Mouse (Mus musculus) limb, embryonic 14.5 days (tissue): ENCODE results near the gene Rara. TPM values are rescaled to one million over a fixed set of nuclear protein-coding genes. Genes with fewer than 3 reads are reported as not detected.

Experiments
- ATAC-seq: fragments of 200-750 bp; cut with Nextera tagmentation; 2 replicates; pipeline ENCODE4 v1.8.0; 2017; ENCODE audit warnings: low read depth, moderate number of reproducible peaks, moderate TSS enrichment; ENCODE audit not compliant: low FRiP score
- DNase-seq: peaks from one replicate; pipeline ENCODE4 v3.0.0-alpha.2; 2015; ENCODE audit warnings: low spot score
- H3K27ac ChIP-seq: fragments of 300-500 bp; sonication (generic); replicated peaks from 2 replicates; pipeline ENCODE4 v1.5.1; 2014; ENCODE audit warnings: low read depth, mild to moderate bottlenecking, low read length, moderate library complexity, mixed read lengths
- H3K27me3 ChIP-seq: fragments of 300-500 bp; sonication (generic); 2 replicates; pipeline ENCODE4 v1.6.1; 2014; ENCODE audit warnings: low read length, mixed read lengths; ENCODE audit not compliant: control insufficient read depth, insufficient read depth
- H3K36me3 ChIP-seq: fragments of 300-500 bp; sonication (generic); 2 replicates; pipeline ENCODE4 v1.6.1; 2014; ENCODE audit warnings: mild to moderate bottlenecking, low read length, moderate library complexity, mixed read lengths; ENCODE audit not compliant: control insufficient read depth, insufficient read depth
- H3K4me1 ChIP-seq: fragments of 300-500 bp; sonication (generic); 2 replicates; pipeline ENCODE4 v1.6.1; 2014; ENCODE audit warnings: antibody characterized with exemption, low read length, mixed read lengths; ENCODE audit not compliant: control insufficient read depth, insufficient read depth
- H3K4me2 ChIP-seq: fragments of 300-500 bp; sonication (generic); replicated peaks from 2 replicates; pipeline ENCODE4 v1.6.1; 2014; ENCODE audit warnings: low read depth, mild to moderate bottlenecking, low read length, moderate library complexity; ENCODE audit not compliant: severe bottlenecking
- H3K4me3 ChIP-seq: fragments of 300-500 bp; sonication (generic); replicated peaks from 2 replicates; pipeline ENCODE4 v1.5.1; 2014; ENCODE audit warnings: low read length
- H3K9ac ChIP-seq: fragments of 300-500 bp; sonication (generic); 2 replicates; pipeline ENCODE4 v1.6.1; 2014; ENCODE audit warnings: mild to moderate bottlenecking, low read depth, low read length, moderate library complexity; ENCODE audit not compliant: severe bottlenecking
- H3K9me3 ChIP-seq: fragments of 300-500 bp; sonication (generic); 2 replicates; pipeline ENCODE4 v1.6.1; 2016; ENCODE audit warnings: low read length; ENCODE audit not compliant: control insufficient read depth
- POLR2A ChIP-seq: fragments of 200-500 bp; IDR thresholded peaks from 2 replicates; pipeline ENCODE4 v1.8.0; 2012; ENCODE audit warnings: inconsistent platforms, mild to moderate bottlenecking, moderate library complexity, borderline replicate concordance; ENCODE audit not compliant: insufficient read depth, insufficient read length; ENCODE audit errors: extremely low read depth
- WGBS: fragments of 180-500 bp; shearing (Covaris S2); extraction: QIAGEN DNeasy Blood & Tissue Kit; methylation state at CpG from one replicate; pipeline ENCODE4 v1.1.7; 2014; 5-methylcytosine and 5-hydroxymethylcytosine counted together
- polyA plus RNA-seq, 2 experiments: library from polyadenylated mRNA; depleted of rRNA in 1 of 2; stranded (reverse) in 1 of 2; unstranded in 1 of 2; fragments of >200 nt; fragmentation: Nextera tagmentation in 1 of 2; extraction: Ambion mirVana in 1 of 2; gene quantifications; 2 replicates each; pipeline versions ENCODE4 v1.2.1 to v1.2.3; 2012 to 2014

The Rara gene
- polyA plus RNA-seq, 2 experiments = 39.8 to 52.4 TPM

- Histone ChIP-seq H3K27ac (no peak overlapping the region), H3K36me3 (peaks cover 69% of the 10 kb centered on the region), H3K4me2 (no peak overlapping the region), H3K4me1 (peaks cover 5% of the 10 kb centered on the region; the same call in 1 of the 2 replicates), H3K9ac (no peak overlapping the region), H3K4me3 (no peak overlapping the region), H3K9me3 (no peaks in the 10 kb centered on the region), H3K27me3 (no peaks in the 10 kb centered on the region)
- ATAC-seq = no peak
- DNase-seq = no peak
- WGBS = 94% methylated on average over 6 of the region's 6 CpGs
- TF ChIP-seq POLR2A = no peak
These were observed 92.2 kb downstream of the Rara start for GRCm38 (mm10) chr11:99019844-99020243.

GRCm38 (mm10) chr11:99022384-99022933 lies 94.8 kb downstream of the Rara start:
- Histone ChIP-seq H3K27ac (no peak overlapping the region), H3K4me2 (peak overlapping the region; percentile 63), H3K27me3 (no peaks in the 10 kb centered on the region), H3K4me3 (peak overlapping the region; percentile 69), H3K4me1 (peaks cover 5% of the 10 kb centered on the region; the same call in 1 of the 2 replicates), H3K9ac (no peak overlapping the region), H3K9me3 (no peaks in the 10 kb centered on the region), H3K36me3 (peaks cover 43% of the 10 kb centered on the region)
- ATAC-seq (no peak), DNase-seq (no peak)
- WGBS = 74% methylated on average over 5 of the region's 5 CpGs
- TF ChIP-seq POLR2A = no peak

GRCm38 (mm10) chr11:99023094-99023493 lies 95.5 kb downstream of the Rara start:
- ATAC-seq (no peak), DNase-seq (no peak)
- Histone ChIP-seq H3K9me3 (no peaks in the 10 kb centered on the region), H3K4me3 (peak overlapping the region; percentile 69), H3K4me1 (peaks cover 5% of the 10 kb centered on the region; the same call in 1 of the 2 replicates), H3K4me2 (peak overlapping the region; percentile 63), H3K9ac (peak overlapping the region; percentile 74), H3K36me3 (peaks cover 37% of the 10 kb centered on the region), H3K27me3 (no peaks in the 10 kb centered on the region), H3K27ac (0 out of 2 replicates have a peak overlapping the region, but pooled peaks have one; percentile 49)
- WGBS = 5% methylated on average over 4 of the region's 4 CpGs
- no peak for TF ChIP-seq POLR2A

GRCm38 (mm10) chr11:99023500-99024467 lies 96.2 kb downstream of the Rara start, which contains the start of gene Top2a:
Gene Top2a, minus strand, starts transcription at chr11:99024189.
- Histone ChIP-seq H3K36me3 (peaks cover 30% of the 10 kb centered on the region), H3K27ac (peak within 1 kb of the TSS; percentile 61), H3K9ac (peak within 1 kb of the TSS; percentile 74), H3K4me3 (peak within 1 kb of the TSS; percentile 69), H3K4me2 (peak within 1 kb of the TSS; percentile 63), H3K9me3 (no peaks in the 10 kb centered on the region), H3K4me1 (peaks cover 5% of the 10 kb centered on the region; the same call in 1 of the 2 replicates), H3K27me3 (no peaks in the 10 kb centered on the region)
- under 1% methylated on average over 54 of the region's 54 CpGs for WGBS
- ATAC-seq (peak; percentile 97), DNase-seq (peak; percentile 100)
- TF ChIP-seq POLR2A = peak; percentile 94; the same call in 1 of the 2 replicates

Other genes starting within 250 kb of the Rara start
- gene Psmd3, start 245.3 kb upstream of the Rara start, polyA plus RNA-seq (2012; rRNA removed) = 208 and 228 TPM in 2 replicates
- gene Psmd3, start 245.3 kb upstream of the Rara start, polyA plus RNA-seq (2014; fragmentation: Nextera tagmentation; extraction: Ambion mirVana) = 141 and 145 TPM in 2 replicates
- 0.11 TPM in 1 of 2 replicates, not detected in the other for gene Csf3, start 226.6 kb upstream of the Rara start, polyA plus RNA-seq (2012; rRNA removed)
- gene Csf3, start 226.6 kb upstream of the Rara start, polyA plus RNA-seq (2014; fragmentation: Nextera tagmentation; extraction: Ambion mirVana) = not detected in 2 replicates
- gene Med24, start 198.4 kb upstream of the Rara start, polyA plus RNA-seq (2012; rRNA removed) = 83.4 and 104 TPM in 2 replicates
- 43.9 and 48.3 TPM in 2 replicates for gene Med24, start 198.4 kb upstream of the Rara start, polyA plus RNA-seq (2014; fragmentation: Nextera tagmentation; extraction: Ambion mirVana)
- 149 and 157 TPM in 2 replicates for gene Thra, start 187.2 kb upstream of the Rara start, polyA plus RNA-seq (2012; rRNA removed)
- gene Thra, start 187.2 kb upstream of the Rara start, polyA plus RNA-seq (2014; fragmentation: Nextera tagmentation; extraction: Ambion mirVana) = 55.9 and 63.2 TPM in 2 replicates
- 1.8 and 2.5 TPM in 2 replicates for gene Nr1d1, start 152.5 kb upstream of the Rara start, polyA plus RNA-seq (2012; rRNA removed)
- 1.2 and 1.4 TPM in 2 replicates for gene Nr1d1, start 152.5 kb upstream of the Rara start, polyA plus RNA-seq (2014; fragmentation: Nextera tagmentation; extraction: Ambion mirVana)
- 76.9 and 81.1 TPM in 2 replicates for gene Msl1, start 132.3 kb upstream of the Rara start, polyA plus RNA-seq (2012; rRNA removed)
- 19.8 and 23.5 TPM in 2 replicates for gene Msl1, start 132.3 kb upstream of the Rara start, polyA plus RNA-seq (2014; fragmentation: Nextera tagmentation; extraction: Ambion mirVana)
- 52.4 and 56.8 TPM in 2 replicates for gene Casc3, start 122.9 kb upstream of the Rara start, polyA plus RNA-seq (2012; rRNA removed)
- 34.1 and 40.4 TPM in 2 replicates for gene Casc3, start 122.9 kb upstream of the Rara start, polyA plus RNA-seq (2014; fragmentation: Nextera tagmentation; extraction: Ambion mirVana)
- gene Rapgefl1, start 91.0 kb upstream of the Rara start, polyA plus RNA-seq (2012; rRNA removed) = 31.4 and 41.8 TPM in 2 replicates
- gene Rapgefl1, start 91.0 kb upstream of the Rara start, polyA plus RNA-seq (2014; fragmentation: Nextera tagmentation; extraction: Ambion mirVana) = 8.8 and 8.9 TPM in 2 replicates
- 10.5 and 11.4 TPM in 2 replicates for gene Wipf2, start 64.2 kb upstream of the Rara start, polyA plus RNA-seq (2012; rRNA removed)
- 4.7 and 4.9 TPM in 2 replicates for gene Wipf2, start 64.2 kb upstream of the Rara start, polyA plus RNA-seq (2014; fragmentation: Nextera tagmentation; extraction: Ambion mirVana)
- gene Cdc6, start 20.0 kb upstream of the Rara start, polyA plus RNA-seq (2012; rRNA removed) = 13.1 and 15.6 TPM in 2 replicates
- 25.2 and 25.8 TPM in 2 replicates for gene Cdc6, start 20.0 kb upstream of the Rara start, polyA plus RNA-seq (2014; fragmentation: Nextera tagmentation; extraction: Ambion mirVana)
- 1.3 and 2.2 TPM in 2 replicates for gene Gjd3, start 55.2 kb downstream of the Rara start, polyA plus RNA-seq (2012; rRNA removed)
- 0.41 and 0.45 TPM in 2 replicates for gene Gjd3, start 55.2 kb downstream of the Rara start, polyA plus RNA-seq (2014; fragmentation: Nextera tagmentation; extraction: Ambion mirVana)
- 98.2 and 134 TPM in 2 replicates for gene Top2a, start 96.4 kb downstream of the Rara start, polyA plus RNA-seq (2012; rRNA removed)
- 205 and 209 TPM in 2 replicates for gene Top2a, start 96.4 kb downstream of the Rara start, polyA plus RNA-seq (2014; fragmentation: Nextera tagmentation; extraction: Ambion mirVana)
- gene Igfbp4, start 113.4 kb downstream of the Rara start, polyA plus RNA-seq (2012; rRNA removed) = 942 and 1,029 TPM in 2 replicates
- 1,086 and 1,234 TPM in 2 replicates for gene Igfbp4, start 113.4 kb downstream of the Rara start, polyA plus RNA-seq (2014; fragmentation: Nextera tagmentation; extraction: Ambion mirVana)
- 1.6 and 1.7 TPM in 2 replicates for gene Tns4, start 161.5 kb downstream of the Rara start, polyA plus RNA-seq (2012; rRNA removed)
- gene Tns4, start 161.5 kb downstream of the Rara start, polyA plus RNA-seq (2014; fragmentation: Nextera tagmentation; extraction: Ambion mirVana) = 1.5 and 2.5 TPM in 2 replicates
- gene Ccr7, start 227.3 kb downstream of the Rara start, polyA plus RNA-seq (2012; rRNA removed) = 0.65 and 0.99 TPM in 2 replicates
- gene Ccr7, start 227.3 kb downstream of the Rara start, polyA plus RNA-seq (2014; fragmentation: Nextera tagmentation; extraction: Ambion mirVana) = 0.84 and 0.94 TPM in 2 replicates